Mouse (Mus musculus) adrenal gland, adult (tissue): ENCODE measurements around the gene Kif23.

Source experiments
- DNase-seq, 2 experiments: peaks; one replicate each; pipeline ENCODE4 v3.0.0; 2022 to 2023; ENCODE audit warnings: low spot score in 1 of 2; ENCODE audit not compliant: inconsistent age in 2 of 2

The Kif23 gene

DNA sequence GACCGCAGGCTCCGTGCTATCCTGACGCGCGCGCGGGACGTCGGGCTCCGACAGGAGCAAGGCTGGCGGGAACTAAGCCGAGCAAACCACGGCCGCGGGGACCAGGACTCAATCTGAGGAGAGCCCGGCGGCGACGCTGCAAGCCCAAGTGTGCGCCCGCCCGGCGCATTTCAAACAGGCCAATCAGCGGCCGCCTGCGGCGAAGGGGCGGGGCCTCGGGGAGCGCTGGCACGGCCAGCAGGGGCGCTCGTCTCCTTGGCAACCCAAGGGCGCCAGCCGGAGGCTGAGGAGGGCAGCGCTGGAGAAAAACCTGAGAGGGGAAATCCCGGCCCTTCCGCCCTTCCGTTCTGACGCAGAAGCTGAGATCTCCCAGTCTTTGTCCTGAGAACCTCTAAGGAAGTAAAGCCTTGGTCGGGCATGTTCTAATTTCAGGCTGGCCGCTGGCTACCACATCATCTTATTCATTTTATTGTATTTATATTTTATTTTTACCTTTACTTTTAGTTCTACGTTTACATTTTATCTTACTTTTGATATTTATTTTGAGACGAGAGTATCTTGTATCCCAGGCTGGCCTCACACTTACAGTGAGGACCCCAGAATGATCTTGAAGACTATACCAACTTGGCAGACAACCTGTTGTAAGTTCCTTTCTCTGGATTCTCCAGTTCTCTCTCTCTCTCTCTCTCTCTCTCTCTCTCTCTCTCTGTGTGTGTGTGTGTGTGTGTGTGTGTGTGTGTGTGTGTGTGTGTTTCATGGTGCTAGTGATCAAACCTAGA lies at the start of gene Kif23:
Gene Kif23 (minus strand): TSS at position 152 of the 779 bp plus-strand sequence.
- peak; percentile 96 to 99 for DNase-seq

DNA sequence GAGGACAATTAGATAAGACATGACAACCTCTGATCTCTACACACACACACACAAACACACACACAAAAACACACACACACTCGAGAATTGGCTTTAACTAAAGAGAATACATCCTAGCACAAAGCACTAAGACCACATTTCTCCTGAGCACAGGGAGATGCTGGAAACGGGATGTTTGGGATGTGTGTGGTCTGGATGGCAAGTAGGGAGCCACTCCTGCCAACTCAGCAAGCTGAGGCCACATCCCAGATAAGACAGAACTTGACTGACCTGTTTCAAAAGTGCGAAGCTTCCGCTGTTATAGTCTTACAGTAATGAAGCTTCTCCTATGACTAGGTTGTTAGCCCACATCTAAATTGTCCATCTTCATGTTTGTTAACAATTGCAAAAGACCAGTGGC lies 44.6 kb upstream of the Kif23 start:
- no peak for DNase-seq

DNA sequence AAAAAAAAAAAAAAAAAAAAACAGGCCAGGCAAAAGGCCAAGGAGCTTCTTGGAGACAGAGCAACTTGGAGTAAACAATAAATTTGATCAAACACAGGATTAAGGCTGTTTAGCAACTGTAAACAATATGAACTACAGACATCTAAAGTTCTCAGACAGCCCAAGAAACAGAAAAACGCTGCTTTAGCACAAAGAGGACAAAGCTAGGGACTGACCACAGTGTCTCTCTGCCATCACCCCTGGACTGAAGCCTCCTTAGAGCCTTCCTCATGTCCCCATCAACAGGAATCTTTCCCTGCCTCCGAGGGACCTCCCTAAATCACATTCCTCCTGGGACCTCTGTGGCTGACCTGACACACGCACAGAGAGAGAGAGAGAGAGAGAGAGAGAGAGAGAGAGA lies 44.2 kb upstream of the Kif23 start:
- no peak for DNase-seq

DNA sequence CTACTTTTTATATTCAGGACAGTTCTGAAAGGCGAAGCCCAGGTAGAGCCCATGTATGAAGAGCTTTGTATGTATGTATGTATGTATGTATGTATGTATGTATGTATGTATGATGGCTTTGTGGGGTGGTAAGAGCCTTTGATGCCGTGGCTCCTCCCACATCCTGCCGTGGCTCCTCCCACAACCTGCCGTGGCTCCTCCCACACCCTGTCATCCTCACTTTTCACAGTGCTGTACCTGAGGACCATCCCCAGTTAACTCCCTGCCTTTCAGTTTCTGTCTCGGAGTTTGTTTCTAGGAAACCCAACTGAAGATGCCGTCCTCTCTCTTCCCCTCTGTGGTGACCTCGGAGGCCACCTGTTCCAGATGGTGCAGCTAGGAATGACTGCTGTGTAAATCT lies 39.5 kb upstream of the Kif23 start:
- DNase-seq: no peak

DNA sequence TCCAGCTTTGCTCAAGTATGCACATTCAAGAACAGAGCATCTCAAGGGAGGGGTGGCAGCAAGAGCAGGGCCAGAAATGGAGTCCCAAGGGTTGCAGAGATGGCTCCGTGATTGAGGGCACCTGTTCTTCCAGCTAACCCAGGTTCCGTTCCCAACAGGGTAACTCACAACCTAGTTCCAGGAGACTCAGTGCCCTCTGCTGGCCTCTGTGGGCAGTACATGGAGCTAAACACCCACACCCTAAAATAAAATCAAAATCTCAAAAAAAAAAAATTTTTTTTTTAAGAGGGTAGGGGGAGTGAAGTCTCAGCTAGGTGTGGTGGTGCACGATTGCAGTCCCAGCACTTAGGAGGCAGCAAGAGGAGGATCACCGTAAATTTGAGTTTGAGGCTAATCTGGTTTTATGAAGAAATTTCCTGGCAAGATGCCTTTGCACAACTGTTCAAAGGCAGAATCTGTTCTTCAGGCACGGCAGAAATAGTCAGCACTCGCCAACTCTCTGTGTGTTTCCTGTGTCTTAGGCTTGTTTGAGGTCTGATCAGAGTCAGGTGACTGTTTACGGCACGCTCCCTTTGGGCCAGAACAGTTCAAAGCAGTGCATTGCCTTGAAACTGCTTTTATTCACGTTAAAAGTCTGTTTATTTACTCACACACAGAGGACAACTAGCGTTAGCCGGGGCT lies 38.7 kb upstream of the Kif23 start:
- DNase-seq: peak; percentile 49 to 81

DNA sequence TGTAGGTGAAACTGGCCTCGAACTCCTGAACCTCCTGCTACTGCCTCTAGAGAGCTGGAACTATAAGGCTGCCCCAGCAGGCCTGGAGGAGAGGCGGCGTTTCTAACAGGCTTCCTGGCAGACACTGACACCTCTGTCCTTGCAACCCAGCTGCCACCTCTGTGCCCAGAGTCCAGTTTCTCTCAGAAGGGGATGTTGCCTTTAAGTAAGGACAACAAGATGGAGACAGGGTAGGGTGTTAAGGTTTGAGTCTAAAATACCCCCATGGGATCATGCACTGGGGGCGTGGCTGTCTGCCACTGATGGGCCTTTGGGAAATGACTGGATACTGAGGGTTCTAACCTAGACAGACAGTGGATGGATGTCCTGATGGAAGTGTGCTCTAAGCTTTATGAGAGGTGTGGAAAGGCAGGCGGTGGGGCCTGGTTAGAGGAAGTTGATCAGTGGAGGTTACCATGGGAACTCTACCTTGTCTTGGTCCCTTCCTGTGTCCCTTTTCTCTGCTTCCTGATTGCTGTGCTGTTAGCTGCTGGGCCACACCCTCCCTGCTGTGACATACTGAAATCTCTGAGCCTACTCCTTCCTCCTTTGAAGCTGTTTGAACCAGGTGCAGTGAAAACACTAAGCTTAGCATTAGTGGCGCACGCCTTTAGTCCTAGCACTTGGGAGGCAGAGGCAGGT lies 36.5 kb upstream of the Kif23 start:
- no peak for DNase-seq

DNA sequence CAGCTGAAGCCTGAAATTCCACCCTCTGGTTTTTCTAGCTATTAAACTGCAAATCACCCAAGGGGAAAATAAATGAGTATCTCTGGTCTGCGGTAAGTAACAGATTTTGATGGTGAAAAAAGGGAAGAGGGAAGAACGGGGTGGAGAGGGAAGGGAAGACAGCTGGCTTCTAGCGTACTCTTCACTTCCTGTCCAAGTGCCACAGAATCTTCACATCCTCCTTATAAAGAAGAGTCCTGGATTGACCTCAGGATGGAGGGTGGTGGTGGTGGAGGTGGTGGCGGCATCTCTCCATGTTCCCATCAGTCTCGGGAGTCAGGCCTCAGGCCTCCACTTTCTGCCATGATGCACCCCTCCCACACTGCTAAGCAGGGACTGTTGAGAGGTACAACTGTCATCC lies 35.3 kb upstream of the Kif23 start:
- DNase-seq: no peak

DNA sequence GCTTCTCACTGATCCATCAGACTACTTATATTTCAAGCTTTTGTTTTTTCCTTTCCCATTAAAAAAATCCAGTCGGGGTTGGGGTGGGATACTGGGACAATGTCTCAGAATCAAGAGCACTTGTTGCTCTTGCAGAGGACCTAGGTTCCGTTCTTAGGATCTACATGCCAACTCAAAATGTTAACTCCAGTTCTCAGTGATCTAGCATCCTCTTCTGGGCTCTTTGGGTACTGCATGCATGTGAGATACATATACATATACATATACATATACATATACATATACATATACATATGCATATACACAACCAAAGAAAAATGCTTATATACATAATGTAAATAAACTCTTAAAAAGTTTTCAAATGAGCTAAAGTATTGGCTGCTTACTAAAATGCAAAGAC lies 33.4 kb upstream of the Kif23 start:
- no peak for DNase-seq

DNA sequence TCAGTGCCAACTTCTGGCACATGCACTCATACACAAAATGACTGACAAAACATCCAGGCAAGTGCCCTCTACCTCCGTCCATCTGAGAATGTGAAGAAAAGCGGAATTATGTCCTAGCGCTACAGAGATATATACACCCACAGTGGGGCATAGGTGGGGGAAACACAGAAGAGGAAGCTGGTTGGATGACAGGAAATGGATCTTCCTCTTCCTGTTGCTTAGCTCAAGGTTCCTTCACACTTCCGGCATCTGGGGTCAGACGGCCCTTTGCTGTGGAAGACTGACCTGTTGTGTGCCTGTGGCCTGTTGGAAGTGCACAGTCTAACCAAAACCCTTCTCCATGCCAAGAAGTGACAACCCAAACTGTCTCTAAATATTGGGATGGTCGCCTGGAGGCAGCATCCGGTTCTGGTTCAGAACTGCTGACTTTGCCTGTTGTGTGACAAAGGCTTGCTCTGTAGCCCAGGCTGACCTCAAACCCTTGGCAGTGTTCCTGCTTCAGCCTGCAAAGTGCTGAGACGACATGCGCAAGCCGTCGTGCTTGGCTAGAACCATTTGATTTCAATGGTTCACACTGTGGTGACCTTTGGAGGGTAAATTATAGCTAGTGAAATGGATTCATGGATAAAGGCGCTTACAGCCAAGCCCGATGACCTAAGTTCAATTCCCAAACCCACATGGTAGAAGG lies 30.8 kb upstream of the Kif23 start:
- DNase-seq: peak in 1 of 2 experiments; percentile 41

DNA sequence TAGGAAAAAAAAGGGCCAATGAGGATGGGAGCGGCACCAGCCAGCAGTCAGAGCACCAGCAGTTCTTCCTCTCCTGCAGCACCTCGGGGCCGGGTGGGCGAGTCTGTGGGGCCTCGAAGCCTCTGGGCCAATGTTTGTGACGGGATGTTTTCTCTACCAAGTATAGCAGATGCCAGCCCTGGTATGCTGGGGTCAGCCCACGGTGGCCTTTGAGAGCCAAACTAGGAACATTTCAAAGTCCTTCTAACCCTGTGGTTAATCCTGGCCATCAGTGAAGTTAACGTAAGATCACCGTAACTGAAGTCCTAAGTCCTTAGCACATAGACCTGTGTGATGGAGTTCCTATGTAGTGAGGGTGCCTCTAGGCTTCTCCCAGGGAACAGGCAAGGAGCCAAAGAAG lies 25.5 kb upstream of the Kif23 start:
- no peak for DNase-seq

DNA sequence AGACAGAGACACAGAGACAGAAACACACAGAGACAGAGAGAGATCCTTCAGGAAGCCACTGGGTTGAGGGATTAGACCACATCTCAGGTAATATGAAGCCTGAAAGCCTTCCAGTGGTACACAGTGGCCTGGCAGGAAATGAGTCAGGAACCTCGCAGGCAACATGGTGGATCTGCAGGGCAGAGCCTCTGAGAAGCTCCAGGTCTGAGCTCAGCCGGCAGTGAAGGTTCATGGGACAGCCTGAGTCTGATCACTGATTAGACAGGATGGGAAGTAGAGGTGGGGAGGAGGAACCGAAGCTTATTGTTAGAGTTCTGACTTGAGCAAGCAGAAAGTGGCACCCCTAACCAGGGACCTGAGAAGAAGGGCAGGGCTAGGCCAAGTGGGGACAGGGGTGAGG lies 24.5 kb upstream of the Kif23 start:
- DNase-seq: no peak

DNA sequence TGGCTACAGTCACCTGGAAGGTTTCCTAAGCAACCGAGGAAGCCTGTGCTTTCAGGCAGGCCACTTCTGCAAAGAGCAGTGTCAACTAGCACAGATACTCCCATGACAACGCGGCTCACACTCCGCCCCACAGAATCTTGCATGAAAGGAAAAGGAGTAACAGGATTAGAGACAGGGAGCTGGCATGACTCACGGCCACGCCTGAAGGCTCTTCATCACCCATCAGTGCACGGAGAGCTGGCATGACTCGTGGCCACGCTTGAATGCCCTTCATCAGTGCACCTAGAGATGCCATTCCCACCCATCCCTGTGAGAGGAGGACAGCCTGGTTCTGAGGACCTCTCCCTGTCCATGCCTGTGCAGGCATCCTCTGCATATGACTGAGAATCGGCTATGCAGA lies 20.8 kb upstream of the Kif23 start:
- peak; percentile 62 to 80 for DNase-seq

DNA sequence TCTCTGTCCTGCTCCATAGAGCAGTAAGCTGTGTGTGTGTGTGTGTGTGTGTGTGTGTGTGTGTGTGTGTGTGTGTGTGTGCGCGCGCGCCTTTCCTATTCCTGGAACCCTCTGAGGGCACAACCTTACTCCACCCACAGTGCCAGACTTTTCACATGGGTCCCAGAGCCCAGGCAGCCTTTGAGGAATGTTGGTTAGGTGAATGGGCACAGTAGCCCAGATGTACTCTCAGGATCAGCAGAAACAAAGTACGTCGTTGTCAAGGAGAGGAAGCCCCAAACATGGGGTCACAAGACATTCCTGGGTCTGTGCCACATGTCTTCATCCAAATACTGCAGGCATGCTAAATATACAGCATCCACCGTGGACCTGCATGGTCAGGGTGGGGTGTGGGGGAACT lies 19.4 kb upstream of the Kif23 start:
- DNase-seq: no peak

DNA sequence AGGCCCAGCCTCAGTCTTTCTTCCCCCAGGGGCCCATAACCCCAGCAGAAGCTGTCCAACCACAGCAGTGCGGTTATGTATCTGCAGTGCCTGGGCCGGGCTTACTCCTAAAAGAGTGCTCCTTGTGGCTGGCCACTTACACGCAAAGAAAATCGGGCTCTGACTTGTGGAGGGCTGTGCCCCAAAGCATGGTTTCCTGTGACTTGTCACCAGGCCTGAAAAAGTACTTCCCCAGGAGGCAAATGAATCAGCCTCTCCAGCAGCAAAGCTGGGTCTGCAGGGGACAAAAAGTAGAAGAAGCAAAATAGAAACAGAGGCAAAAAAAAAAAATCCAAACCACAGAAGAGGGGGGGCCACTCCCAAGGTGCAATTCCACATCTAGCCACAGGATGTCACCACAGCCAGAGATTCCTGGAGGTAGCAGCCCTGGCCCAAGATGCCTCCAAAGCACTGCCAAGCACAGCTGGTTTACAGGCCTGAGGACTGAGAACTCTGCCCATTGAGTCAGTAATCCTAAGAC lies 18.9 kb upstream of the Kif23 start:
- peak; percentile 75 to 91 for DNase-seq

DNA sequence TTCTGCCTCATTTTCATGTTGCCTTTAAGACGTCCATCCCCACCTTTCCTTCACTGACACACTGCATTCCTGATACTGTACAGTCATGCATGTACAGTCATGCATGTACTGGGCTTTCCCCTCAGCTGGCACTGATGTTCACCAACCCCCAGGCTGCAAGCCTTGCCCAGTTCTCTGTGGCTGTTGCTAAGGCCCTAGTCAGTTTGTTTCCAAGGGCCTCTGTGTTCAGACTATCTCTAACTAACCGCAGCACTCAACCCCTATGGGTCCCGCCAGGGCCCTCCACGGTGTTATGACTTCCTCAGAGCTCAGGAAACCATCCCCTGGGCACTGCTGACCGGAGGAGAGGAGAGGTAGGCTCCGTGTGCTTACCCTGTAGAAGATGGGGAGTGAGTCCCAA lies 16.8 kb upstream of the Kif23 start:
- DNase-seq: no peak

DNA sequence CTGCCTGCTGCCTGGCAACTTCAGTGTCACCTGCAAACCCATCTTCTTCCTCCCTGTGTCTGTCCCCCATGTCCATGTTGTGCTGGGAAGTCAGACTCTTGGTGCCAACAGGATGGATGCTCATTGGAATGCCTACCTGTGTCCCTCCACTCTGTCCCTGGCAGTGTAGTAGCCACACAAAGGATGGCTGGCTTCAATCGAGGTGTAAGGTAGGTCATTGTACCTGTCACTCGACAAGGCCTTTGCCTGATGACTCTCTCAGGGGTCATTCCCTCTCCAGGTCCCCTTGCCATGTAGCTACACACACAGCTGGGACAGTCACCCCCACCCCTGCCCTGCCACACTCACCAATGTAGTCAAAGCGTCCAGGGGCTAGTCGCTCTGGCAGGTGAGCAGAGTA lies 14.6 kb upstream of the Kif23 start:
- no peak for DNase-seq

DNA sequence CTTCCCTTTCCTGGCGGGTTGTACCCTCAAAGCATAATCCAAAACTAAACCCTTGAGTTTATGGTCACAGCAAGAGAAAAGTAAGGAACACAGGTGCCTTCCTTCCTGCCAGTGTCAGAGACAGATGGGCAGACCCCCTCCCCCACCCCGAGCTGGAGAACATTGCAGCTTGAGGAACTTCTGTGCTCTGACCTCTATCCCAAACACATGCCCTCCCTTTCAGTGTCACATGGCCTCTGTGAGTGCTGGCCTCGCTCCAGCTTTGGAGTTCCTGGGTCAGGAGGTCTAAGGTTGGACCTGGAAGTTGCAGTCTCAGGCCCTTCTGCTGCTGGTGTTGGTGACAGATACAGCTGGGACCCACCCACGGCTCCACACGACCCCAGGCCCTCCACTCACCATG lies 14.2 kb upstream of the Kif23 start:
- DNase-seq: peak; percentile 35 to 66

DNA sequence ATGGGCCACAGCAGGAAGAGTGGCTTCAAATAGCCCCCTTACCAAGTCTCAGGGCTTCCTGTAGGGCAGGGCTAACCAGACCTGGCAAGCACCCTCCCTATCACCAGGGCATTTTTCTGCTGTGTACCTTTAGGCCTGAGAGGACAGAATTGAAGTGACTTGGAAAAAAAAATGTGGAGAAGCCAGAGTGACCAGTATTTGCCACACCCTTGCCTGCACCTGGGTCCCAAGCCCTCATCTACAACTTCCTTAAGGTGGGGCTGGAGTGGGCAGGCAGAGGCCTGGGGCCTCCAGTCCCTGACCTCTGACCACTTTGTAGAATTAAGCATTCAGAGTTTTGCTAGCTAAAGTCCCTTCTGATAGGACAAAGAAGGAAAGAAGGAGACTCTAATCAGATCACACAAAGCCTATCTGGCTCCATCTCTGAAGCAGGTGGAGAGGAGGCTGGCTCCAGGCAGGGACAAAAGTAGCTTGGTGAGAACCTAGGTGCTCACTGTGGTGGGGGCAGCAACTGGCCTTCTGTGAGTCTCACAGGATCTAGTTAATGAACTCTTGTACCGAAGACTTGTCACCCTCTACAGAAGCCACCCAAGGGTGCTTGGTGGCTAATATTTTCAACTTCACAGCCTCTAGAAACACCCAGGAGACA lies 13.5 kb upstream of the Kif23 start:
- no peak for DNase-seq

DNA sequence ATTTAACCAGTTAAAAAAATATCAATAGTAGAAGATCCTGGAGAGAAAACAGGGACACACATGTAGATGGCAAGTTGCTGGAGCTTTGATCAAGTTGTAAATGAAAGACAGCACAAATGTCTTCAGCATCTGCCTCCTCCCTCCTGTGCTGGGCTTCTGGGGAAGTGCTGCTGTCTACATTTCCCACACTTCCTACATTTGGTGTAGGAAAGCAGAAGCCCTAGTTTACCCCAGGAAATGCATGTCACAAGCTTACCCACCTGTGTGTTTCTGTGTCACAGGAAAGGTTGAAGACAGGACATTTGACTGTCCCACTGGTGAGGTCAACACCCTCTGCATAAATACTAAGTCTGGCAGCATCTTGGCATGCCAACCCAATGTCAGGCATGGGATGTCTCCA lies 8.1 kb upstream of the Kif23 start:
- DNase-seq: no peak

DNA sequence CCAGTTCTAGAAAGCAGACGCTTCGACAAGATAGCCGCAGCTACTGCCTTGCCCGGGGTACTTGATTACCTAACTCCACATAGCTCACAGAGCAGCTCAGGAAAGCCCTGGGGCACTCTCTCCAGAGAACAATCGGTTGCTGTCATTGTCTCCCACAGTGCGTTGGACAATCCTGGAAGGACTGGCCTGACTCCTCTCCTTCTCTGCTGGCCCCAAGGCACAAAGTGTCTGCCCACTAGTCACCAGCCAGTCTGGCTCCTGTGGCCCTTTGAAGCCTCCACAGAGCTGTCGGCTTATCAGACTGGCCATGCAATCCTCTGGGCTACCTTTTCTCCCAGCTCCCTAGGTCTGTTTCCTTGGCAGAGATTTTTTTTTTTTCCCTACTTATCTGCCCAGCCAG lies 5.7 kb upstream of the Kif23 start:
- no peak for DNase-seq
